Mouse (Mus musculus) liver, adult (tissue): Measurements from ENCODE around the gene Colec11.
A peak's percentile ranks its signal among the peaks of the same experiment; 100 is the strongest.

Experiments
- GATA4 ChIP-seq: IDR thresholded peaks from 2 replicates; pipeline ENCODE4 v1.6.1; 2014; ENCODE audit warnings: mild to moderate bottlenecking, low read length; ENCODE audit not compliant: insufficient replicate concordance

Colec11 gene

DNA sequence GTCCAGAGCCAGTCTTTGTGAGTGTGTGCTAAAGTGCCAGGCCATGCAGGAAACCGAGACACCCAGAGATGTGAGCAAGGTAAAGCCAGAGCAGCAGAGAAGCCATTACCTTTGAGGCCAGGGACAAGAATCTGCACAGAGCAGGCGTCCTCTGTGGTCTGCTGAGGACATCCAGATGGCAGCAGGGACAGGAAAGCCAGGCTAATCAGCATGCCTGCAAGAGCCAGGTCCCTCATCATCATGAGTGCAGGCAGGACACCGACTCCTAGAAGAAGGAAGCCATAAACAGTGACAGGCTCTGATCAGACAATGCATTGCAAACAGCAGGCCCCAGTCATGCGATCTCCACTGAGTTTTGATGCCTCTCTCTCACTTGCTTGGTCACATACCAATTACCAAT lies 5.9 kb downstream of the Colec11 start:
- no peak for TF ChIP-seq GATA4

DNA sequence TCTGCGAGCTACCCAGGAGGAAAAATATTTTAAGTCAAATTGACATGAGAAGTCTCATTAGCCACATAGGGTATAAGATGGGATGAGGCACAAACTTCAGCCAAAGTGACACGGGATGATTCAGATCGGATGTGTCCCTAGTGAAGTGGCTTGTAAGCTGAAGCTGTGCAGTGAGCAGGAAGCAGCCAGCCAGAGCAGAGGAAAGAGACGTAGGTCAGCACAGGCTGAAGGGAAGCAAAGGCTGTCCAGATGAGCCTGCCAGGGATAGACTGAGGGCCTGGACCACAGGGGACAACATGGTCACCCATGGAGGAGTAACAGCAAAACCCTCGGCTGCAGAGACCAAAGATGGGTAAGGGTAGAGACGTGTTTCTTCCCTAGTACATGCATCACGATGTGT lies 8.8 kb downstream of the Colec11 start:
- no peak for TF ChIP-seq GATA4

DNA sequence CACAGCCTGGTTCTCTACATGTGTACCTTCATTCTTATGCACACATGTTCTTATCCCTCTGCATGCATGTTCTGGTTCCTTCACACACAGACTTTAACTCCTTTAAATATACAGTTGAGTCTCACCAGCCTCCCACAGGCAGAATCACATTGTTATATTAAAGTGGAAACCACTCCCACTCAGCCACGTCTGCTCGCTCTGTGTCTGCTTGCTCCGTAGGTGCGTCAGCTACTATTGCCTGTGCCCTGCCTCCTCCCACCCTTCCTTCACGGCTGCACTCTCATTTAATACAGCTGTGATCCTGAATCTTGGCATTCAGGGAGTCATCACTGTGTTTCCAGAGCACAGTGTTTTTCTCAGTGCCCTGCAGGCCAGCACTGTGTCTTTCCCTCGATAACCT lies 10.8 kb downstream of the Colec11 start:
- no peak for TF ChIP-seq GATA4

DNA sequence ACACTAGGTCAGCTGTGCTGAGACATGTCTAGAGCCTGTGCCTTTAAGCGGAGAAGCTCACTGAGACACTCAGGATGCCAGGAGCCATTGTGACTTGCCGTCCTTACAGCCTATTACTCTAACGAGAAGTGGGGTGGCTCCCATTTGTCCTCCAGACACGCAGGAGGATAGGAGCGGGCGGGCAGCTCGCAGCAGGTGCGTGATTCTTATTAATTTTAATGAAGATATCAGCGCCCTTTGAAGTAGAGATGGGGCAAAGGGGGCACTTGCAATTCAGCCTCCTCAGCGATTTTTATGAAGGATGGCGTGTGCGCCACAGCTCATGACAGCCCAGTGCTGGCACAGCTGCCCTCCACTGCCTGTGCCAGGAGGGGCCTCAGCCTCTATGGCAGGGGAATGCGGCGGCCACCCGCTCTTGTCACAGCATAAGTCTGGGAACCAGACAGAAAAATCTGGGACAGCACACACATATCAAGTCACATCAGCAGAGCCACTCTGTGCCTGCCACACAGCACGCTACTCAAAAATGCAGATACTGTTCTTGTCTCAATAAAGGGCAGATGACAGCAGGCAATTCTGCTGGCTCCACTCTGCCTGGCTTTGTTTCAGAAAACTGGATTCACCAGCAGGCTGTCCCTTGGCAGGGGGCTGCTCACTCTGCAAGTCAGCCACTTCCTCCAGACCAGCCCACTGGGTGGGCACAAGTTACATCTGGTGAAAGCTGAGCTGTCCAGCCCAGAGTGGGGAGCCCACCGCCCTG lies 15.5 kb downstream of the Colec11 start:
- TF ChIP-seq GATA4: no peak

DNA sequence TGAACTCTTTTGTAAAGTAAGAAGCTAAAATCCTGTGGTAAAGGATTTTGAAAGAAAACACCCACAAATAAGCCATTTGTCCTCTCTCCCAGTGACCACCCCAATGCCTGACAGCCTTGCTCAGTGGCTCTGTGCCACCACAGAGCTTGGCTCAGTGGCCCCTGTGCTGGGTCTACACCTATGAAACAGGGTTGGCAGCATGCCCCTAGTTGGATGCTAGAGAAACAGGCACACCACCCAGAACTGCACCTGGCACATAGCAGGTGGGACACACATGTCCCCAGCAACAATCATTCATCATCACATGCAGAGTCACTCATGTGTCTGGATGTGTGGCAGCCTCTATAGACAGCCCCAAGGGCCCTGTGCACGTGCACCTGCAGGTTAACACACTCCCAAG lies 19.7 kb downstream of the Colec11 start:
- no peak for TF ChIP-seq GATA4

DNA sequence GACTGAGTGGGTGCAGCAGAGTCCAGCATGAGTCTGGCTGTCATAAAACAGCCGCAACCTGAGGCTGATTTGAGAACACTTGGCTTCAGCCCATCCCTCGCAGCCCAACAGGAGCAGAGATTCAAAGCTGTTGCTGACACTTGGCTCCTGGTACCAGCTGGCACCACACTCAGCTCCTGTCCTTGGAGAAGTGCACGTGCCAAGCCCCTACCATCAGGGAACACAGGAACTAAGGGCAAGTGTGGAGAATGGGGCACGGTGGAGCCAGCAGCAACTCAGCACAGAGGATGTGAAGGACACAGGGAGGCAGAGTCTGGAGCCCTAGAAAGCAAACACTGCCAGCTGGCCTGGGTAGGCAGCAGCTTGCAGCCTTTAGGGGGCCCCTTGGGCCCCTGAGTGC lies 20.9 kb downstream of the Colec11 start:
- TF ChIP-seq GATA4: no peak

DNA sequence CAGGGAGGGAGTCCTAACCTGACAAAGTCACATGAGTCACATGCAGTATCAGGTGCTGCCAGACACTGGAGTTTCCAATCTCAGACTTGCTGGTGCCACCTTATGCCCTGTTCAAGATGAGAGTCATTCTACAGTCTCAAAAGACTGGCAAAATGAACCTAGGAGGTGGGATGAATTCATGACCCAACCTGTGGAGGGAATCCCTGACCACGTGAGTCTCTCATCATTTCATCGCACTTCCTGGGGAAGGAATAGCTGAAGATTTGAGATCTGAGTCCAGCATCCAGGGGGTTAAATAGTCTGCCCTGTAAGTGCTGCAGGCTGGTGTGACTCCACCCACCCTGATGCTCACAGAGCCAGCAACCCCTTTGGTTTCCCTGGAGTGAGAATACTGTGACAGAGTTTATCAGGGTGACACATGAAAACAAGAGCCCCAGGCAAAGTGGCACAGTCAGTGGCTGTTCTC lies 24.6 kb downstream of the Colec11 start:
- no peak for TF ChIP-seq GATA4

DNA sequence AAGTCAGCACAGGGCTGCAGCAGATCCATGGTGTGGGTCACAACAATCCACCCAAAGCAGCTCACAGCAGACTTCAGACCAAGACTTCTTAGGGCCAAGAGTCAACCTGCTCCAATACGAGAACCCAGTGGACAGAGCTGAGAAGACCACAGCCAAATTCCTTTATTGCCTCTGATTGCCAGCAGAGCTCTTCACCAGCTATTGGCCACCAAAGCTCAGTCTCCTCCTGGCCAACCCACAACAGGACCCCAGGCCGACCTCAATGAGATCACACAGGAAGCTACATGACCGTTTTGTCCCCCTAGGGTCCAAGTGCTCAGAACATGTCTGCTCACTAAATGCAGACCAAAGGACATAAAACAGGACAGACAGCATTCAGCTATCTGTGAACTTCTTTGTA lies 25.1 kb downstream of the Colec11 start:
- no peak for TF ChIP-seq GATA4

DNA sequence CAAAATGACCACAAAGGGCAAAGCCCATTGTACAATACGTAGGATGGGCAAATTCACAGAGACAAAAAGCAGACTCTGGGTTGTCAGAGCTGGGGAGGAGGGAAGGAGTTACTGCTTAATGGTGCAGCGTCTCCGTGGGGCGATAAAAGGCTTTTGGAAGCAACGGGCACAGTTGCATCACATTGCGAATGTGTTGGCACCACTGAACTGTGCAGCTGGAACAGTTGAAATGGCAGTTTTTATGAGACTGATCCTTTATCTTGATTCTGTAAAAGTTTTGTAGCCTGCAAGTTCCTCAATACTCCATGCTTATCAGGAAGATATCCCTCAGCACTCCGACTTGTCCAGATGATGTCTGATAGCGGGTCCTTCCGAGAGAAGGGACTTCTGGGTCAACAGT lies 25.5 kb downstream of the Colec11 start:
- no peak for TF ChIP-seq GATA4

DNA sequence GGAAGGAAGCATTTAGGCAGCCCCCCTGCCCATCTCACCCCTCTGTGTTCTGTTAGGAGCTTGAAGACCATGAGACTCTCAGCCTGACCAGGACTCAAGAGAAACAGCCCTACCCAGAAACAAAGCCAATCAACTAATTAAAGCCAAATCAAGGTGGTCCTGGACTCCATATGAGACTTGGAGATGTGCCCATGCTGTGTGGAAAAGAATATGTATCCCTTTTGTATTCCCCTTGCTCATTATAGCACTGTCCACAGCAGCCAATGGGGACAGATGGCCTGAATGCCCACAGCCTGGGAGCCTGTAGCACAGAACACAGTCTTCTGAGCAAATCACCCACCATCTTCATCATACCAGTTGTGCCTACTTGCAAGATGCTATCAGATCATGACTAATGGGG lies 26.3 kb downstream of the Colec11 start:
- no peak for TF ChIP-seq GATA4

DNA sequence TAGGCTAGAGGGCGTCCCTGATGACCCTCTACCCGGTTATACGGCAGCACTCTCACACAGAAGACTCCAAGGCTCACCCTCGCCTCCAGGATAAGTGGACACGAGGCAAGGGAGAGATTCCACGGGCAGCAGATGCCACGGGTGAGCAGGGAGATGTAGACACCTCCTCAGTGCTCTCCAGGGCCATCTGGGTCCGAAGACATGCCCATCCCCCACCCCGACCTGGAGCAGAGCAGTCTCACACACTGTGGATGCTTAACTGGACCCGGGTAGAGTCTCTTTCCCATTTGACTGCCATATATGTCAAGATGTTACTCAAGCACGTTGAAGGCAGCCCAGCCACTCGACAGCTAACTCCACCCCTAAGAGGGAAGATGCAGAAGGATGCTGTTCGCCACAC lies 32.7 kb downstream of the Colec11 start:
- TF ChIP-seq GATA4: no peak

DNA sequence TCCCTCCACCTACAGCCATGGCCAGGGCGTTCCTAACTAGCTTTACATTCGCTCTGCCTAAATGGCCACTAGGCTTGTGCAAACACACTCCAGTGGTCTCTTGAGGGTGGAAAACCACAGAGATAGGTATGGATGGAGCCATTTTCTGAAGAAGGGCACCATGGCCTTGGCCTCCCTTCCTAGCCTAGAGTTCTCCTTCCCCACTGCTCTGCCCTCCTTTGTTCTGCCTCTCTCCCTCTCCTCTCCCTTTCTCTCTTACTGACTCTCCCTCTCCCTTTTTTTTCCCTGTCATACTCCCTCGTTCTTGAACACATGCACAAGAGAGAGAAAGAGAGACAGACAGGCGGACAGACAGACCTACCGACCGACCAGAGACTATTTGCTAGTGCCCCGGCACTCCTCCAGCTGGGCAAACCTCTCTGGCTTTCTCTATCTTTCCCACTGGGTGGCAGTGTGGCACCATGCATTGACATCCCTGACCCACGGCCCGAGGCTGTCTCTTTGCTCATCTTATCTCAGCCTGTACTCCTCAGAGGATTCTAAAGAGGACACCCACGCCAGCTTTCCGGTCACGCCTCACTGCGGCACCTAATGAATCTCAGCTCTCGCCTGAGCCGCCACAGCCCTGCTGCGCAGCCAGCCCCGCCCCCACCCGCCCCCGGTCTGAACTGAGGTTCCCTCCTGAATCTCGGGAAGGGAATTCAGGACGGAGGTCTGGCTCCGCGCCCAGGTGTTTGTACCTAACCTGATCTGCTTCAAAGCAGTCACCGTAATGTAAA lies 33.9 kb downstream of the Colec11 start:
- peak; percentile 56; the same call in 1 of the 2 replicates for TF ChIP-seq GATA4

DNA sequence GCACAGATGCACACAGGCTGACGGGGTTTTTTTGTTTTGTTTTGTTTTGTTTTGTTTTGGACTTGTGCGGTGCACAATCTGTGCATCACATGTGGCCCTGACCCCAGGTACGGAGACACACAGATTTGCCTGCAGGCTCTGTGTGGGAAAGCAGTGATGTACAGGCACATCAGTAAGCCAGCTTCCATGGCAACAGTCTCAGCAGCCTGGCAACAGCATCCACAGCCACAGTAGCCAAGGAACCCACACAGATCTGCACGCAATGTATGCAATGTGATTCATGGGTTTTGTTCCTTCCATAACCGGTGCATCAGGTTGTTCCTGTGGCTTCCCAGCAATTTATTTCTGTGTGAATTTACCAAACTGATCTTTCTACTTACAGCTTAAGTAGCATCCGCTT lies 35.2 kb downstream of the Colec11 start:
- TF ChIP-seq GATA4: no peak

DNA sequence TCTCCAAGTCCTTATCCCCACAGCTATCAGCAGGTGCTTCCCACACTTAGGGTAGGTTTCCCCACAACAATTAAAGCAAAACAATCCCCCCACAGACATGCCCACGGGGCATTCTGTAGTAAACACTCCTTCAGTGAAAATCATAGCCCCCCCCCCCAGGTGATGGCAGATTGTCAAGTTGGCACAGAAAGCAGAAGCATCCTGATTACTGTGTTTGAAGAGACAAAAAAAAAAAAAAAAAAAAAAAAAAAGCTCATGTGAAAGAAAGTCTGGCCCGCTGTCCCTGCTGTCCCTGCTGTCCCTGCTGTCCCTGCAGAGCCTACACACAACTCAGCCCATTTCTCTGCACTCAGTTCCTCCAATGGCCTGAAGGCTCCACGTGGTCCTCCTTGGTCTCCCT lies 39.1 kb downstream of the Colec11 start:
- TF ChIP-seq GATA4: no peak

DNA sequence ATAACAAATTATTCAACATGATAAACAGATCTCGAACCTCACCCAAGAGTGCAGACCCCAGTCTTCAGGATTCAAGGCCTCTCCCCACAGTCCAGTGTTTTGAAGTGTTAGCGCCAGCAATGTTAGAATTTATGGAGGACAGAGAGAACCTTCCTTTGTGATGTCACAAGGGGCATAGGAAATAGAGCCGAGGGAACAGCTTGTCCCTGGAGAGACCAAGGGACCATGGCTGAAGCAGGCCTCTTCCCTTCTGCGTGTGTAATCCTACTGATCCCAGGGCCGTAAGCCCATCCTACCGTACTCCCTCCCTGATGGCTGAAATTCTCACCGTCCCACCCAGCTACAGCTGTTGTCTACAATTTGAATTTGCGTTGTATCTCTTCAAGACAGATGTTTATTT lies 40.8 kb downstream of the Colec11 start, which contains the start of gene Allc:
Gene Allc, minus strand, starts transcription at position 101 of the 400 bp plus-strand sequence.
- no peak for TF ChIP-seq GATA4

DNA sequence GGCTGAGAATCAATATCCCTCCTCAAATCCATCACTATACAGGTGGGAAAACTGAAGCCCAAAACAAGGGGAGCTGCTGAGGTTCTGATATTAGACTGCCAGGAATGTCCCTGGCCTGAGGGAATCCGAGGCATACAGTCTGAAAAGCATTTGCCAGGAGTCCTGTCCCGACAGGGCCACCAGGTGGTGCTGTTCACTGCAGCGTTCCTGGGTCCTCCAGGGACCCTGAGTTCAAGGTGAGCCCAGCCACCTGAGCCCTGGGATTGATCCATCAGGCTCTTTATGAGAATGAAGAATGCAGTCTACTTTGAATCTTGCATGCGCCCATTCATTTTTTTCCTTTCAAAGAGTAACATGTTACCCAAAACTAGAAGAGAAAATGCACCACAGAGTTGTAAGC lies 44.0 kb downstream of the Colec11 start:
- TF ChIP-seq GATA4: no peak
